14 mouse cellular contexts compared by ENCODE assay signal in the genomic region with DNA sequence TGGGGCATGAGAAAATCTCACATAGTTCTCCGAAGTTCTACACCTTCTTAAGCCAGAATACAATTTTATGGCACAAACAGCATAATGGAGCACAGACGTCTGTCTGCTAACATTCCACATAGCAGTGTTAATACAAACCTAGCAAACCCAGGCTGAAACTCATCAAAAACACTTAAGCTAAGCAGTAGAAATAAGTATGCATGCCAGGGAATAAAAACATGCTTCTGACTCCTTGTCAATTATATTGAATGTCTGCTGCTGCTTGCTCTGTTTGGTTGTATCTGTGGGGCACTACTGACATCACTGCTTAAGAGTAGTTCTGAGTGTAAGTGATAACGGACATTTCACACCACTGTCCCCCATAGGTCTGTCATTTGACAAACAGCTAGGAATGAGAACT.
"Had no signal": no experiment of that assay in that cellular context is flagged by ENCODE, and none has a peak within 500 bp of the region (broad histone marks: within the 10 kb centered on the region; RNA-seq: fewer than 3 reads in every experiment).

No protein-coding gene starts in this region.

- H3K4me3 ChIP-seq: left cerebral cortex, adult 2 months; limb, embryonic 10.5 days; liver, embryonic 15.5 days; myocyte; neural tube, embryonic 15.5 days had no signal

- DNase-seq: kidney, adult 2 months; kidney, postnatal 25 days; midbrain, embryonic 14.5 days; right cerebral cortex, postnatal 4 days; spleen, adult 18-20 months; thymus, adult 18-20 months; thymus, postnatal 14 days had no signal

- ATAC-seq: intestine, embryonic 16.5 days had no signal

- H3K36me3 ChIP-seq: limb, embryonic 10.5 days; liver, embryonic 15.5 days; neural tube, embryonic 15.5 days had no signal

- H3K4me1 ChIP-seq: limb, embryonic 10.5 days; liver, embryonic 15.5 days; neural tube, embryonic 15.5 days had no signal

- H3K4me2 ChIP-seq: liver, embryonic 11.5 days; liver, embryonic 15.5 days; neural tube, embryonic 15.5 days had no signal

- H3K27me3 ChIP-seq: liver, embryonic 15.5 days; neural tube, embryonic 15.5 days had no signal

- H3K9me3 ChIP-seq: limb, embryonic 10.5 days; liver, embryonic 15.5 days; neural tube, embryonic 15.5 days had no signal

- H3K27ac ChIP-seq: left cerebral cortex, adult 2 months; limb, embryonic 10.5 days; liver, embryonic 15.5 days; neural tube, embryonic 15.5 days had no signal

- H3K9ac ChIP-seq: liver, embryonic 15.5 days; neural tube, embryonic 15.5 days had no signal
